Mouse (Mus musculus) bone marrow, adult 2 months (tissue): ENCODE measurements around the gene Trpv2.

Experiments
- CTCF ChIP-seq: fragments of 200-500 bp; IDR thresholded peaks from 2 replicates; pipeline ENCODE4 v1.5.1; 2011; ENCODE audit warnings: low read length, control low read depth; ENCODE audit not compliant: control insufficient read depth, insufficient read depth
- POLR2A ChIP-seq: fragments of 200-500 bp; IDR thresholded peaks from 2 replicates; pipeline ENCODE4 v1.6.1; 2011; ENCODE audit warnings: low read depth, mild to moderate bottlenecking, control low read depth, low read length, borderline replicate concordance; ENCODE audit not compliant: control insufficient read depth

DNA sequence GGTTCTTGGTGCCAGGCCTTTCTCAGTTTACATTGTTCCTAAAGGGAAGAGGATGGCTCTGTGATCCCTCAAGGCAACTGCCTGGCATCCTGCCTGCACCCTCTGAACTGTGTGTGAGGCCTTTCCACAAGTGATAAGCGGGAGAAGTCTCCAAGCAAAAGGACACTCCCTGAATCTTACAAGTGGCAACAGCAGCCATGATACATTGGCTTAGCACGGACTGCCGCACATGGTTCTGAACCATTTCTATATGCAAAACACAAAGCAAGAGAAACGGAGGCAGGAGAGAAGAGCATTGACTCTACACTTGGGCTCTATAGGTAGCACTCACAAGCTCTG is 71.0 kb downstream of the Trpv2 start:
- TF ChIP-seq POLR2A: no peak
- no peak for TF ChIP-seq CTCF
